Mouse (Mus musculus) activated CD4-positive, CD25-positive, alpha-beta regulatory T cell, adult 4 months (primary cell): Measurements from ENCODE around the gene Fastk. TPM values are rescaled to one million over a fixed set of nuclear protein-coding genes. Genes with fewer than 3 reads are reported as not detected.

Experiments
- ATAC-seq: one replicate; pipeline ENCODE4 v1.8.0; 2017
- polyA plus RNA-seq, 2 experiments: library from polyadenylated mRNA; unstranded; fragments of 100-300 nt; shearing (Covaris generic); gene quantifications; one replicate each; pipeline ENCODE4 v1.2.1; 2017

The Fastk gene
- polyA plus RNA-seq, 2 experiments from 2014 or later: 34.9 to 49.5 TPM

DNA sequence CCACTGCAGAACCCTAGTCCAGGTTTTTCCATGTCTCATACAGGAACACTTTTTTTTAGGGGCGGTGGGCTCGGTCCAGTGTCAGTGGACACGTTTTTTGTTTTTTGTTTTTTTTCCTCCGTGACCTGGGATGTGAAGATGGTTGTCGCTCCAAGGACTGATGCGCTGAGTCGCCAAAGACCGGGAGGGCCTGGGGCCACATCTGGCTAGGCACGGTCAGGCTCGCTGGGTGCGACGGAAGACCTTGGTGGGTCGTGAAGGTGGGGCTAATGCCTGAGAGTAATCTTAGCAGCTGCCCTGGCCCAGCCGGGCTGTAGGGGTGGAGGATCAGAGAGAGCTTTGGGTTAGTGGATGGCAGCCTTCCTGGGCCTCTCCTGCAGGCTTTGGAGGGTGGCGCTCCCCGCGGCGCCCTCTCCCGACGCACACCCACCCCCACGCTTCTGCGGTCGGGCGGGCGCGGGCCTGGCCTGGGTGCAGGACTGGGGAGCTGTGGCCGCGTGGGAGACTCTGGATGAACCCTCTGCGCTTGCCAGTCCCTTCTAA is 7.7 kb upstream of the Fastk start:
- no peak for ATAC-seq

DNA sequence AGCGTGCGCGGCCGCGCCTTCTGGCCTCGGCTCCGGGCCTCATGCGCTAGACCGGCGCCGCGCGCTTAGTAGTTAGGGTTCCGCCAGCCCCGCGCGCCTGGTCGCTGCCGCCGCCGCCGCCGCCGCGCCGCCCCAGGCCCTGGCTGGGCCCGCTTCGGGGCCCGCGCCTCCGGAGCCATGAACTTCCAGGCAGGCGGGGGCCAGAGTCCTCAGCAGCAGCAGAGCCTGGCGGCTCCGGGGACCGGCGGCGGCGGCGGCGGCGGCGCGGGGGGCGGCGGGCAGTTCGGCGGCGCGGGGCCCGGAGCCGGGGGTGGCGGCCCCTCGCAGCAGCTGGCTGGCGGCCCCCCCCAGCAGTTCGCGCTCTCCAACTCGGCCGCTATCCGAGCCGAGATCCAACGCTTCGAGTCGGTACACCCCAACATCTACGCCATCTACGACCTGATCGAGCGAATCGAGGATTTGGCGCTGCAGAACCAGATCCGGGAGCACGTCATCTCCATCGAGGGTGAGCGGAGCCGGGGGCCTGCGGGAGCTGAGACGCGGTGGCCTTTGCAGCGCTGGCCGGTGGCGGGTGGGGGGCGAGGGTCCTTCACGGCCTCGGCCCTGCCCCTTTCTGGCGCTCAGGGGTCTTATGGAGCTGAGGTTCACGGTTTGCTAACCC is 7.1 kb upstream of the Fastk start, which contains the start of gene Agap3:
Agap3 (plus strand) TSS at position 148 of the 661 bp plus-strand sequence.
- no peak for ATAC-seq

DNA sequence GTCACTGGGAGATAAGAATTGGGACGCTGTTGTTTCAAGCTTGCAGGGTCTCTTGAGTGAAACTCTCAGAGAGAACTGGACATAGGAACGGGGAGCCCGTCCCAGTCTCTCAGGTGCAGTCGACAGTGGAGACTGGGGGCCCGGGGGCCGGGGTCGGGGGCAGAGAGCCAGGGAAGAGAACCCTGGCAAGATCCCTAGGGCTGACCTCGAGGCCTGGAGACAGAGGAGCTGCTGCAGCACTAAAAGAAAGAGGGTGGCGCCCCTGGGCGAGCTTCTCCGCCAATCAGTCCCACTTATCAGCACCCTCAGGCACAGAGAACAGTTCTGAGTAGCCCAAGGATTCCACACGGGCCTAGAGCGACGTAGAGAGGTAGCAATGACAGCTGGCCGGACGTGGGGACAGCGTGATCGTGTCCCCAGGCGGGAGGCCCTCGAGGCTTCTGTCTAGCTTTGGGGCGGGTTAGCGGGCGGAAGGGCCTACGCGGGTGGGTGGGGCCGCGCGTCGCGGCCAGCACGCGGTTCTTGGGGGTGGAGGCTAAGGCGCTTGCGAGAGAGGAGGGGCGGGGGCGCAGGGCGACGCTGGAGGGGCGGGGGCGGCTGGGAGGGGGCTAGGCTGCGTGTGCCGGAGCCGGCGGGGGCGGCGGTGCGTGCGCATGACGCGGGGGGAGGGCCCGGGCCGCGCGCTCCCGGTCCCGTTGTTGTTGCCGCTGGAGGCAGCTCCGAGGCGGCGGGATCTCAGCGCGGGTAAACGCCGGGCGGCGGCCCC is 6.4 kb upstream of the Fastk start:
- peak; percentile 71 for ATAC-seq

DNA sequence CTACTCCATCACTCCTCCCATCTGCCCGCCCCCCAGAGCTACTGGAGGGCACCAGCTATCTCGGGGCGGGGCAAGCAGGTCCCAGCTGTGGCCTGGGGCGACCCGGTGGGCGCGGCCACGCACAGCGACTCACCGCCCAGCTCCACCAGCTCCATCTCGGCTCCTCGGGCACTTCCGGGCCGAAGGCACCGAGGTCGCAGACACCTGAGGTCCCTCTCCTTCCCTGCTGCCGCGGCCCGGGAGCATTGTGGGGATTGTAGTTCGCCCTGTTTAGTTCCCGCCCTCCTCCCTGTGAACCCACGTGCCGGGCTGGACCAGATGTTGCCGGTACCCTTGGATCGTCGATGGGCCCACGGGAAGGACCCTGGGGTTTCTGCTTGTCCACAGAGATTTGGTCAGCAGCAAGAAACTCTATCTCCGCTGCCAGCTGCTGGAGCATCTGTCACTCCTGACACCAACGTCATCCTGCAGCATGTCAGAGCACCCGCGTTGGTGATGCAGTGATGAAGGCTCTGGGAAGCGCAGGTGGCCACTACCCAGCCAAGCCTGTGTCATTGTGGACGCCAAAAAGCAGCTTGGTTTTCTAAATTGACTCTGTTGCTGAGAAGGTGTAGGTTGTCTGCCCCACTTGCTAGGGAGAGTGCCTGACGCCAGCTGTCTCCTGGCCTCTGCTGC is 2.7 kb upstream of the Fastk start, which contains the start of gene Tmub1:
Tmub1 (minus strand) TSS at position 231 of the 675 bp plus-strand sequence.
- ATAC-seq: peak; percentile 68

- ATAC-seq: no peak
Observed at GRCm38 (mm10) chr5:24446630-24447029, 1.5 kb upstream of the Fastk start.

- no peak for ATAC-seq
Observed at GRCm38 (mm10) chr5:24445428-24446080, 467 bp upstream of the Fastk start.

GRCm38 (mm10) chr5:24443927-24444326 is 1.2 kb downstream of the Fastk start:
- ATAC-seq: no peak

DNA sequence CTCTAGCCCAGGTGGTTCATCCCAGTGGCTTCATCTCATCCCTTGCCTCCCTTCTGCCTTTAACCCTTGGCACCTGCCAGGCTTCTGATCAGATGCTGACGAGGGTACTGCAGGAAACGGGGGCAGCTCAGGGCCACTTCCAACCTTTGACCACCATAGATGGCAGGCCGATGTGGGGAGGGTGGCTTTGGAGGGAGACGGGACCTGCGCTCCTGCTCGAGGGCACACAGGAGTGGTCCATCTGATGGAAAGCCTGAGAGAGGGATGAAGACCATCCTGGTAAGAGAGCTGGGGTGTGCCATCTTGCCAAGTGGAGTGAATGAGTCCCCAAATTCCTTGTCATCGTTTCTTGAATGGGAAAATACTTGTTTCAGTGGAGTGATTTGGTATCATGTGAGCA is 1.9 kb downstream of the Fastk start:
- no peak for ATAC-seq

DNA sequence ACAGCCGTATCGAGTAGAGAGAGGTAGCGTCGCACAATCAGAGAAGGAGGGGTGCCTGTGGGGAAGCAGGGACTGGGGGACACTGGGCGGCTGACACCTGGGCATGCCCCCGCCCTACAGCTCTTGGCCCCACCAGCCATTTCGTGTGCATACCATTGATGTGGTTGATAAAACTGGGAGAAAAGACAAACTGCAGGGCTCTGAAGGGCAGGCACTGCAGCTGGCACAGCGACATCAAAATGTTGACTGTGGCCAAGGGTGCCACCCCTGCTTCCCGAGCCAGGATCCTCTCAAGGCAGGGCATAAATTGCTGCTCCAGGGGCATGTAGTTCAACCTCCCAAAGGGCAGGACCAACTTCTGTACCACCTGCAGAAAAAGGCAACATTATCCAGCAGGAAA is 3.1 kb downstream of the Fastk start:
- no peak for ATAC-seq

DNA sequence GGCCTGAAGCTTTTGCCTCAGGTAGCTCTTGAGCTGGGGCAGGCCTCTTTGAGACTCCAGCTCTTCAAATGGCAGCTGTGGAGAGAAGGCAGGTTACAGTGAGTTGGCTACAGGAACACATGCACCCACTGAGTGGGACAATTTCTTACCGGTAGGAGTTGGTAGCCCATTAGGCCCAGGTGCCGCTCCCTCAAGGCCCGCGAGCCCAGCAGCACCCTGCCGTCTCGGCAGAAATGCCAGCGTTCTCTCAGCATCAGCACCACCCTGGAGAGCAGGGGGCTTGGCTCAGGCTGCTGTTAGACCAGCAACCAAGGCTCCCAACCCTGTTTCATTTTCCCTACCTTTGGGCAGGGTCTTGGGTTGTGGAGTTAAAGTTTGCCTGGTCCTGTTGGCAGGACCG is 3.9 kb downstream of the Fastk start:
- ATAC-seq: no peak

DNA sequence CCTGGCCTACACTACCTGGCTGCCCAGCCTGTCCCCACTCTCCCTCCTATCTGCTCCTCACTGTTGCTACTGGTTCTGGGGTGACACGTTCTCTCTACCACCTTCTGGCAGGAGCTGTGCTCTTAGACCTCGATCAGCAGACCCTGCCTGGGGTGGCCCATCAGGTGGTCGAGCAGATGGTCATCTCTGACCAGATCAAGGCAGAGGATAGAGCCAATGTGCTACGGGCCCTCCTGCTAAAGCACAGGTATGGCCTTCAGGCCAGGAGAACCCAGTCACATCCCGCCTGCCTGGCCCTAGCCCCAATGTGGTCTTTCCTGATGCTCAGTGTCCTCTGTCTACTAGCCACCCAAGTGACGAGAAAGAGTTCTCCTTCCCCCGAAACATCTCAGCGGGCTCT is 11.1 kb downstream of the Fastk start:
- ATAC-seq: no peak

GRCm38 (mm10) chr5:24428596-24428995 is 16.5 kb downstream of the Fastk start:
- no peak for ATAC-seq

DNA sequence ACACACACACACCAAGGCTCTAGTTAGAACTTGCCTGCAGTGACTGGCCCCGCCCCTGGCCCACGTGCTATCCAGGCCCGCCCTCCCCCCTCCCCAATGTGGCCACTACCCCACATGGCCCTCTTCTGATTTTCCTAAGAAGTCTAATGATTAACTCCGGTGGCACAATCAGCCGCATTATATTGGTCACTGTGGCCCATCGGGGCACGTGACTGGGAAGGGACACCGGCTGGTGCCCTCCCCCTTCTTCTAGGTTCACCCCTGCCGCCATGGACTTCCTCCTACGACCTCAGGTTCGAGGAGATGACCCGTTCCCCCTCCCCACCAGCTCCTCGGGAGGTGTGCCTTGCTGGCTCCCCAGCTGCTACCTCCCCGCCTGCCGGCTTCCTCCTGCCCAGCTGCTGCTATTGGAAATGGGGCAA is 17.1 kb downstream of the Fastk start:
- ATAC-seq: no peak

- no peak for ATAC-seq
Observed at GRCm38 (mm10) chr5:24427285-24427633, 17.8 kb downstream of the Fastk start.

DNA sequence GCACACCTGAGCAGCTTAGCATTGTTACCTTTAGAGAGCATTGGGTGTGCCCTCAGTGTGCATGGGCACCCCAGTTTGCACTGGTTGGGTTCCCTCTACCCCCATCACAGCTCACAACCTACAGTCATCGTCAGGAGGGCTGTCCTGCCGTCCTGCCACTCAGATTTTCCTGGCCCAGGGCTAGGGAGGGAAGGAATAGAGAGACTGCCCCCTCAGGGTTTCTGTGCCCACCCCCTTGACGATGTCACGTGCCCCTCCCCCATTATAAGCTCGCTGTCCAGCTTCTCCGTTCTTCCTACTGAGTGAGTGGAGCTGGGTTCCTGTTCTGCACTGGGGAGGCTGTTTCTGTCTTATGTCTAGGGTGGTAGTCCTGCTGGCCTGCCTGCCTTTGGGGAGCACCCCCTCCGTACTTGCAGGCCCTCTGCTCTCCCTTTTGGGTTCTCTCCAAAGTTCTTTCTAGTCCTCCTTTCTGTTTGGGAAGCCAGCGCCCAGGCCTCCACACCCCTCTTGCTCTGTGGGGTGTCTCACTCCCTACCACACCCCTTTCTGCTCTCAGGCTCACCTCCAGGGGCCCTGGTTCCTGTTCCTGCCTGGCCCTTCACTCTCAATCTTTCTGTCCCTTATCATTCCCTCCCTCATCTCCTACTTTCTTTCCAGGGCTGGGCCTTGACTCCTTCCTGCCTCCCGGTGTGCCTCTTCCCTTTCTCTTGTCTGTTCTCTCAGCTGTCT is 18.4 kb downstream of the Fastk start:
- no peak for ATAC-seq

DNA sequence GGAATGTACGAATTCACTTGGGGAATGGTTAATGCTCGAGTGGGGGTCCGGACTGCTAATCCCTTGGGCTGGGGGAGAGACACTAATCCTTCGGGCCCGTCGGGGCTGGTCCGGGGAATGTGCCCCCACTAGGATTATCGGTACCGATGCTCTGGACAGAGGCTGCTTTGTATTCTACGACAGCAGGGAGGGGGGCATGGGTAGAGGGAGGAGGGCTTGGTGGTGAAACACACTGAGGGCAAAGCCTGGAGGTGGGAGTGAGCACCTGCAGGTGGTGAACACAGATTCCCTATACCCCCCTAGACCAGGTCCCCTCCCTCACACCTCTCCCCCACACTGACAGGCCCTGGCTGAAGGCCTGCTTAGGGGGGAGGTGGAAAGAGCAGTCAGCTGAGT is 19.1 kb downstream of the Fastk start:
- no peak for ATAC-seq

DNA sequence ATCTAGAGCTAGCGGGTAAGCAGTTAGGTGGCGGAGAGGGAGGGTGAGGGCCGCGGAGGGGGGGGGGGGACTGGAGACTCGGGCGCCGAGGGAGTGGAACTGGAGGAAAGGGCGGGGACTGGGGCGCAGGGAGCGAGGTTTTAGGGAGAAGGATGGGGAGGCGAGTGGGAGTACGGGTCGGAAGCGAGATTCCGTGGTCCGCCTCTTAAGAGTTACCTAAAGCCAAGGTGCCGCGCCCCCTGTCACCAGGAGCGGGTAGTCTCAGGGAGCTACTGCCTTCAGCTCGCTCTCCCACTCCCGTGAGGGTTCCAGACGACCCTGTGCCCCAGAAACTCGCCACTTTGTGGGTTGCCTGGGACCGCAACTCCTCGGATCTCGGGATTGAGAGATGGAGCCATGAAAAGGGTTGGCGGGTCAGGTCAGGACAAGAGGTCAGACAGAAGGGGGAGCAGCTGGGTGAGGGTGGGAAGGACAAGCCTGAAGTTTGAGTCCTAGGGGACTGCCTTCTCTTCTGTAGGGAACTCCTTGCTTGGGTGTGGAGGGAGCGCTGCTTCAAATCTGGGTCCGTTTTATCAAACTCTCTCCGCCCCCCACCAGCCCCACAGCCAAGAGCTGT is 19.6 kb downstream of the Fastk start:
- no peak for ATAC-seq

GRCm38 (mm10) chr5:24424861-24425411 is 20.2 kb downstream of the Fastk start:
- peak; percentile 41 for ATAC-seq

GRCm38 (mm10) chr5:24424004-24424781 is 20.9 kb downstream of the Fastk start:
- ATAC-seq: no peak
